Mouse (Mus musculus): ENCODE results near the gene Bnip2.

Bnip2 gene

GRCm38 (mm10) chr9:69989303-69990121 is at the start of gene Bnip2:
Gene Bnip2, plus strand, starts transcription at chr9:69989466.
- peak; percentile 97 to 99 for DNase-seq (ENCODE audit: inconsistent age in 2 of 2, low spot score in 1 of 2)

GRCm38 (mm10) chr9:69940839-69941490 is 48.3 kb upstream of the Bnip2 start:
- DNase-seq (ENCODE audit: inconsistent age in 2 of 2, low spot score in 1 of 2) = no peak

- no peak for DNase-seq (ENCODE audit: inconsistent age in 2 of 2, low spot score in 1 of 2)
Measured at GRCm38 (mm10) chr9:69941556-69941955, 47.7 kb upstream of the Bnip2 start.

GRCm38 (mm10) chr9:69948964-69949363 is 40.3 kb upstream of the Bnip2 start:
- DNase-seq (ENCODE audit: inconsistent age in 2 of 2, low spot score in 1 of 2) = peak; percentile 32 to 75

GRCm38 (mm10) chr9:69949641-69950040 is 39.6 kb upstream of the Bnip2 start:
- DNase-seq (ENCODE audit: inconsistent age in 2 of 2, low spot score in 1 of 2) = peak; percentile 19 to 77

GRCm38 (mm10) chr9:69961007-69961406 is 28.3 kb upstream of the Bnip2 start:
- DNase-seq (ENCODE audit: inconsistent age in 2 of 2, low spot score in 1 of 2) = no peak

GRCm38 (mm10) chr9:69964370-69964769 is 24.9 kb upstream of the Bnip2 start:
- no peak for DNase-seq (ENCODE audit: inconsistent age in 2 of 2, low spot score in 1 of 2)

GRCm38 (mm10) chr9:69985526-69985925 is 3.7 kb upstream of the Bnip2 start:
- DNase-seq (ENCODE audit: inconsistent age in 2 of 2, low spot score in 1 of 2) = no peak

GRCm38 (mm10) chr9:69986063-69986462 is 3.2 kb upstream of the Bnip2 start:
- no peak for DNase-seq (ENCODE audit: inconsistent age in 2 of 2, low spot score in 1 of 2)

GRCm38 (mm10) chr9:69986571-69986970 is 2.7 kb upstream of the Bnip2 start:
- no peak for DNase-seq (ENCODE audit: inconsistent age in 2 of 2, low spot score in 1 of 2)

- DNase-seq (ENCODE audit: inconsistent age in 2 of 2, low spot score in 1 of 2) = peak; percentile 70 to 90
Measured at GRCm38 (mm10) chr9:69987579-69987978, 1.7 kb upstream of the Bnip2 start.

GRCm38 (mm10) chr9:69988706-69989302 is 462 bp upstream of the Bnip2 start:
- no peak for DNase-seq (ENCODE audit: inconsistent age in 2 of 2, low spot score in 1 of 2)

- no peak for DNase-seq (ENCODE audit: inconsistent age in 2 of 2, low spot score in 1 of 2)
Measured at GRCm38 (mm10) chr9:69990346-69990745, 1.1 kb downstream of the Bnip2 start.

- no peak for DNase-seq (ENCODE audit: inconsistent age in 2 of 2, low spot score in 1 of 2)
Measured at GRCm38 (mm10) chr9:69992841-69993277, 3.6 kb downstream of the Bnip2 start.

GRCm38 (mm10) chr9:69993479-69993878 is 4.2 kb downstream of the Bnip2 start:
- no peak for DNase-seq (ENCODE audit: inconsistent age in 2 of 2, low spot score in 1 of 2)

GRCm38 (mm10) chr9:69994547-69994946 is 5.3 kb downstream of the Bnip2 start:
- DNase-seq (ENCODE audit: inconsistent age in 2 of 2, low spot score in 1 of 2) = no peak

GRCm38 (mm10) chr9:69999318-69999717 is 10.1 kb downstream of the Bnip2 start:
- no peak for DNase-seq (ENCODE audit: inconsistent age in 2 of 2, low spot score in 1 of 2)

- DNase-seq (ENCODE audit: inconsistent age in 2 of 2, low spot score in 1 of 2) = no peak
Measured at GRCm38 (mm10) chr9:70003516-70003915, 14.2 kb downstream of the Bnip2 start.

GRCm38 (mm10) chr9:70006984-70007383 is 17.7 kb downstream of the Bnip2 start:
- DNase-seq (ENCODE audit: inconsistent age in 2 of 2, low spot score in 1 of 2) = no peak

GRCm38 (mm10) chr9:70007506-70008248 is 18.4 kb downstream of the Bnip2 start:
- no peak for DNase-seq (ENCODE audit: inconsistent age in 2 of 2, low spot score in 1 of 2)

GRCm38 (mm10) chr9:70009754-70010304 is 20.6 kb downstream of the Bnip2 start:
- DNase-seq (ENCODE audit: inconsistent age in 2 of 2, low spot score in 1 of 2) = no peak

All from adrenal gland, adult (tissue).